Mouse (Mus musculus) thymus, adult 2 months (tissue): ENCODE measurements around the gene Ntm. TPM values are rescaled to one million over a fixed set of nuclear protein-coding genes. Genes with fewer than 3 reads are reported as not detected.

Experiments
- DNase-seq: peaks from one replicate; pipeline ENCODE4 v3.0.0; 2021
- H3K27ac ChIP-seq: fragments of 200-500 bp; 2 replicates; pipeline ENCODE4 v1.5.1; 2012; ENCODE audit warnings: low read length, control low read depth; ENCODE audit not compliant: control insufficient read depth, insufficient read depth
- H3K27me3 ChIP-seq: fragments of 200-500 bp; 2 replicates; pipeline ENCODE4 v1.6.1; 2012; ENCODE audit warnings: mild to moderate bottlenecking, low read length, moderate library complexity, mixed read lengths; ENCODE audit not compliant: control insufficient read depth, insufficient read depth
- H3K36me3 ChIP-seq: fragments of 200-500 bp; 2 replicates; pipeline ENCODE4 v1.6.1; 2012; ENCODE audit warnings: mild to moderate bottlenecking, low read length, moderate library complexity; ENCODE audit not compliant: control insufficient read depth, insufficient read depth
- H3K4me1 ChIP-seq: fragments of 200-500 bp; replicated peaks from 2 replicates; pipeline ENCODE4 v1.6.1; 2012; ENCODE audit warnings: low read length; ENCODE audit not compliant: control insufficient read depth, insufficient read depth
- H3K4me3 ChIP-seq: fragments of 200-500 bp; 2 replicates; pipeline ENCODE4 v1.5.1; 2012; ENCODE audit warnings: mild to moderate bottlenecking, low read length, control low read depth, moderate library complexity; ENCODE audit not compliant: control insufficient read depth, insufficient read depth
- CTCF ChIP-seq: fragments of 200-500 bp; IDR thresholded peaks from 2 replicates; pipeline ENCODE4 v1.5.1; 2012; ENCODE audit warnings: mild to moderate bottlenecking, control low read depth, low read length, moderate library complexity, borderline replicate concordance; ENCODE audit not compliant: control insufficient read depth, poor library complexity, insufficient read depth; ENCODE audit errors: extremely low read depth
- POLR2A ChIP-seq: fragments of 200-500 bp; IDR thresholded peaks from 2 replicates; pipeline ENCODE4 v1.6.1; 2012; ENCODE audit warnings: mild to moderate bottlenecking, low read length, control low read depth, moderate library complexity; ENCODE audit not compliant: control insufficient read depth, poor library complexity, insufficient read depth; ENCODE audit errors: extremely low read depth
- WGBS: fragments of 180-500 bp; shearing (Covaris S2); methylation state at CpG from one replicate; pipeline ENCODE4 v1.1.7; 2018; 5-methylcytosine and 5-hydroxymethylcytosine counted together
- polyA plus RNA-seq: library from polyadenylated mRNA; depleted of rRNA; stranded (reverse); fragments of >200 nt; gene quantifications from 2 replicates; pipeline ENCODE4 v1.2.3, GENCODE M21; 2012

Ntm gene
- polyA plus RNA-seq, 1 experiment = 0.19 TPM

DNA sequence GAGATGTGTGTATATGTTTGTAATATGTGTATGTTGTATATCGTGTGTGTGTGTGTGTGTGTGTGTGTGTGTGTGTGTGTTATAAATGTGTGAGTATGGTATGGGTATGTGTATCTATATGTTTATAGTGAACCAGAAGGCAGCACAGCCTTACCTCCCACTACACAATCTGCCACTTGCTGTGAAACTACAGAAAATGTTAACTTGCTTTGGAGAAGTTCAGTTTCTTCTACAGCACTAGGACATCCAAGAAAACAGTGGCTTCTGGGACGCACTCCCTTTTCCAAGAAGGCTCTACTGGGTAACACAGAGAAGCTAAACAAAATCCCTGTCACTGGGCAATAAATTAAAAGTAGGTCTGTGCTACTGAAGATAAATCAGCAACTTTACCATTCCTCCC is 834.5 kb downstream of the Ntm start:
- WGBS = 85% methylated on average over 2 of the region's 2 CpGs
- Histone ChIP-seq H3K27me3 (no peaks in the 10 kb centered on the region), H3K4me3 (no peak overlapping the region), H3K4me1 (no peaks in the 10 kb centered on the region), H3K36me3 (no peaks in the 10 kb centered on the region), H3K27ac (no peak overlapping the region)
- DNase-seq = no peak
- TF ChIP-seq POLR2A (no peak), CTCF (no peak)

DNA sequence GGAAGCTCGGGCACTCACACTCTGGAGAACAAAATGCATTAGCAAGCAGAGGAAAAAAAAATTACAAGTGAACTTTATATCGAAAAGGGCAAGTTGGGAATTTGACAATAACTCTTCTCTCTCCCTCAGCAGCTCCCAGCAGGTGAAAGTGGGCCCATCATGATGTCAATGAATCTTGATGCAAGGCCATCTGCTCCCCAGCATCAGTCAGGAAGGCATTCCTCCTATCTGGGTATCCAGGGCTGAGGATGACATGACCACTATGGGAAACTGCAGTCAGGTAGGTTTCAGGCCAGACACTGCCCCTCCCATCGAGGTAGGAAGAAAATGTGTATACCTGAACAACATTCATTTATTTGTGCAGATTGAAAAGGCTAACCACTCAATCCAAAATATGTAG is 838.5 kb downstream of the Ntm start:
- no peak overlapping the region for H3K4me3 ChIP-seq
- 89% methylated on average over 3 of the region's 3 CpGs for WGBS
- H3K36me3 ChIP-seq = no peaks in the 10 kb centered on the region
- no peaks in the 10 kb centered on the region for H3K4me1 ChIP-seq
- H3K27ac ChIP-seq = no peak overlapping the region
- H3K27me3 ChIP-seq = no peaks in the 10 kb centered on the region
- TF ChIP-seq POLR2A (no peak), CTCF (no peak)
- no peak for DNase-seq

GRCm38 (mm10) chr9:29123828-29124227 is 839.1 kb downstream of the Ntm start:
- Histone ChIP-seq H3K27ac (no peak overlapping the region), H3K27me3 (no peaks in the 10 kb centered on the region), H3K4me1 (no peaks in the 10 kb centered on the region), H3K36me3 (no peaks in the 10 kb centered on the region), H3K4me3 (no peak overlapping the region)
- 96% methylated on average over 2 of the region's 2 CpGs for WGBS
- TF ChIP-seq CTCF = no peak
- TF ChIP-seq POLR2A = no peak
- no peak for DNase-seq

DNA sequence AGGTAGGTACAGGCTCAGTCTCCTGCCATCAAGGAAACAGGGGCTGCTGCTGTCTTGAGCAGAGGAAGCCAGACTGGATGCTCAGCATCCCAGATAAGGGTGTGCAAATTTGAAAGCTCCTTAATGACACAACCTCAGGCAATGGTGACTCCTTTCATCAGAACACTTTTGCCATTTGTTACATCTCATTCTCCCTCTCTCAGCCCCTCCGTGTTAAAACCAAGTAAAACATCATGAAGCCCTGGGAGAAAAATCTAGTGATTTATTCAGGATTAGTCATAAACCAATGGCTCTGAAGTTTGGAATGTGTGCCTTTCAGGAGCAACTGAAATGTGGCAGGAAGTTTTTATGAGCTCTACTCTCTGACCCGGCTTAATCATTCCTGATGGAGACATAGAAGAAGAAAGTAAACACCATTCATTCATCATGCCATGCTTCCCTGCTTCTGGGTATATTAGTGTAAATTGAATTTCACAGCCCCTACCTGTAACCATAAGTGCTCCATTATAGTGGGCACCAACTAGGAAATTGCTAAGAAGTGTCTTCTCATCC is 845.3 kb downstream of the Ntm start:
- Histone ChIP-seq H3K27ac (no peak overlapping the region), H3K36me3 (no peaks in the 10 kb centered on the region), H3K4me1 (no peaks in the 10 kb centered on the region), H3K4me3 (no peak overlapping the region), H3K27me3 (no peaks in the 10 kb centered on the region)
- no peak for DNase-seq
- 74% methylated on average over 2 of the region's 2 CpGs for WGBS
- TF ChIP-seq POLR2A (no peak), CTCF (no peak)

DNA sequence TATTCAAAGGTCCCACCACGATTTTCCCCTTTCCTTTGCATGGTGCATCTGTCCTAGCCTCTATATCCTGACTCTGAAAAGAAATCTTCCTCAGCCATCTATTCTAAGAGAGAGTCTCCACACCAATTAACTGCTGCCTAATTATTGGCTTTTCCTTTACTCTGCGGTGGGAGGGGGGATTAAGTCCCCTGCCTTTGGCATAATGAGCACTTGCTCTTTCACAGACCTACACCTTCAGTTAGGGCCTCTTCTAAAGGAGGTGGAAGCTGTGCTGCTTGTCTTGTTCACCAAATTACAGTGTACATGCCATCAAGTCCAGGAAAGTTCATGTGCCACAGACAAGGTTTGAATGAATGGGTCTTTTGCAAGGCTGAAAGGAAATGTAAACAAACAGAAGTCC is 847.6 kb downstream of the Ntm start:
- H3K36me3 ChIP-seq = no peaks in the 10 kb centered on the region
- no peak for DNase-seq
- no peaks in the 10 kb centered on the region for H3K4me1 ChIP-seq
- no peak overlapping the region for H3K27ac ChIP-seq
- no peaks in the 10 kb centered on the region for H3K27me3 ChIP-seq
- 62% methylated on average over 2 of the region's 2 CpGs for WGBS
- H3K4me3 ChIP-seq = no peak overlapping the region
- TF ChIP-seq POLR2A (no peak), CTCF (no peak)

DNA sequence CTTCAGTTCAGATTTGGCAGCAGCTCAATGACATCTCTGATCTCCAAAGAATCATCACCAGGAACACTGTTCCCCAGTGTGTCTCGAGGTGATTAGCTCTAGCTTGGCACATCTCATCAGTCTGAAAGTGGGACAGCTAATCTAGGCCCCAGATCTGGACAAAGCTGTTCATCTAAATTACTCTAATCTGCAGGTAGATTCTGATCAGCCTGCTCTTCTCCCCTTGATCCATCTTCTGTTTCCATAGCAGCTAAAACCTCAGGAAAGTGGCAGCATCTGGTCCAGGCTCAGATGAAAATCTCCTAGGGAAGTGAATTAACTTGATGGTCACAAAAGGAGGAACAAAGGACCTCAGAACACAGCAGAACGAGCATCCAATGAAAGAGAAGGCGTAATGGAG is 856.2 kb downstream of the Ntm start:
- no peaks in the 10 kb centered on the region for H3K36me3 ChIP-seq
- H3K27ac ChIP-seq = no peak overlapping the region
- H3K27me3 ChIP-seq = no peaks in the 10 kb centered on the region
- TF ChIP-seq POLR2A (no peak), CTCF (no peak)
- WGBS = 67% methylated on average over 3 of the region's 3 CpGs
- no peak overlapping the region for H3K4me3 ChIP-seq
- no peaks in the 10 kb centered on the region for H3K4me1 ChIP-seq
- no peak for DNase-seq

- no peaks in the 10 kb centered on the region for H3K36me3 ChIP-seq
- H3K4me1 ChIP-seq = no peaks in the 10 kb centered on the region
- WGBS = 74% methylated on average over 5 of the region's 5 CpGs
- H3K27me3 ChIP-seq = no peaks in the 10 kb centered on the region
- no peak overlapping the region for H3K4me3 ChIP-seq
- DNase-seq = no peak
- TF ChIP-seq POLR2A (no peak), CTCF (no peak)
- no peak overlapping the region for H3K27ac ChIP-seq
Measured at GRCm38 (mm10) chr9:29104442-29104841, 858.5 kb downstream of the Ntm start.
